Mouse (Mus musculus) Patski (cell line): ENCODE measurements at regions not wholly inside any gene's neighbourhood (a gene's known extent, or its start where the extent isn't known, plus 50 kb on each side); places are given as distances from the start of the nearest gene placed in this dataset.

Experiments
- ATAC-seq: fragments of 100-300 bp; one replicate; pipeline ENCODE4 v1.8.0; 2021
- CTCF ChIA-PET: fragments of 350-600 bp; sonication (Branson Sonifier 250); formaldehyde crosslinking; loops from one replicate; lab custom pipeline; 2022; ENCODE audit warnings: inconsistent platforms; lab: Charles Lee
- POLR2A ChIA-PET: fragments of 350-600 bp; sonication (Branson Sonifier 250); formaldehyde crosslinking; loops from one replicate; lab custom pipeline; 2022; ENCODE audit warnings: antibody characterized with exemption, inconsistent platforms; lab: Charles Lee
- DNase-seq: peaks from one replicate; pipeline ENCODE4 v3.0.0-alpha.2; 2011; ENCODE audit warnings: low read depth, low spot score
- H3K27me3 ChIP-seq: fragments of 371-371 bp; one replicate; pipeline ENCODE4 v1.5.1; 2021
- CTCF ChIP-seq: fragments of 100-300 bp; IDR thresholded peaks from one replicate; pipeline ENCODE4 v1.5.1; 2021
- in situ Hi-C: fragments of 300-500 bp; cut with MboI; formaldehyde crosslinking; loops from 3 replicates; pipeline ENCODE4 v1.11.1; 2018; ENCODE audit warnings: low pct_unique_long_range_greater_than_20kb, mixed read lengths

DNA sequence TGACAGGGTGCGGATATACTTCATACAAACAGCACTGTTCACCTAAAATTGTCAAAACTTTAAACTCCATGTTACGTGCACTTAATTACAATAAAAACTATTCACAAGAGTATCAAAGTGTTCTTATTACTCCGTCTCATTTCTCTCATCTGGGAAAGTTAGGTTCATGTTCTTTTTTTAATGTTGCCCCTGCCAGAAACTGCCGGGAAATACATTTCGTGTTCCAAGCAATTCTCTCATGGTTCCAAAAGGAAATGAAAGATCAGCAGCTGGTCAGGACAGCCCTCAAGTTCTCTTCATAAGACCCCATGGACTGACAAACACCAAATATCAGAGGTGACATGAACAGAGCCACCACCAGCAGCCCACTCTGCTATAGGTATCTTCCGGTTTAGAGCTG, 565.7 kb downstream of the Nfib start:
- TF ChIP-seq CTCF: no peak
- H3K27me3 ChIP-seq: no peaks in the 10 kb centered on the region
- ATAC-seq: no peak
- in situ Hi-C loops: no loop called here
- ChIA-PET CTCF (no interaction called here), POLR2A (no interaction called here)
- DNase-seq: no peak

DNA sequence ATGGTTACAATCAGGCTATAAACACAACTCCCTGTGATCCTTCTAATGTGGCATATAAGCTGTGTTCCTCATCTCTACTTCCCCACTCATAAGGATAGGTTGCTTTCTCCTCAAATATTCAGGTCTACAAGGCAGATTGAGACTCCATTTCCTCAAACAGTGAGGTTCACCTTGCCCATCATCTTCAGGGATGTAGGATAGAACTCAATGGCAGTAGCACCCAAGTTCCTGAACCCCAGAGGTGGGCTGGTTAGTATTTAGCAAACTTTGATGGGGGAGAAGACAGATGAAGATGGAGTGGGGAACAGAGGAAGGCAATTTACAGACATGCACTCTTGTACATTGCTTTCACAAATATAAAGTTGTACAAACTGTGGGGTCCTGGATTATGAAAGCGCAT, 566.5 kb downstream of the Nfib start:
- TF ChIP-seq CTCF: no peak
- ATAC-seq (no peak), DNase-seq (no peak)
- ChIA-PET POLR2A (no interaction called here), CTCF (no interaction called here)
- in situ Hi-C loops: no loop called here
- no peaks in the 10 kb centered on the region for H3K27me3 ChIP-seq

DNA sequence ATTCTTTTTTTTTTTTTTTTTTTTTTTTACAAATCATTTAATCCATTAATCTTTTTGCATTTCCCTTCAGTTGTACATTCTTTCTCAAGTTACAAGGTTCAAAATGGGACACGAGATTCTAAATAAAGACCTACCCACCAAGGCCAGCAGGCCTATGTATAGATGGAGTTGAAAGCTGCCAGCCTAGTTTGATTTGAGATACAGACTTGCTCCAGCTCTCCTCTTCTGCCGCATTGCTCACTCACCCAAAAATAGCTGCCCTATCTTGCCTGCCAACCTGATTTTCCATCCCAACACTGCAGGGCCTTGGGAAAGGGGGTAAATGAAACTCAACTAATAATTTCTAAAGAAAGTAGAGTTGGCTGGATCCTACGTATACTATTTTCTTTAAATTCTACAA, 572.7 kb downstream of the Nfib start:
- ChIA-PET CTCF (interaction anchor here (1.5 kb wide), 1 partner anchor 12 kb away, joined by 7 read pairs; no protein-coding TSS in a partner anchor), POLR2A (no interaction called here)
- ATAC-seq (no peak), DNase-seq (no peak)
- TF ChIP-seq CTCF: no peak
- in situ Hi-C loops: no loop called here
- no peaks in the 10 kb centered on the region for H3K27me3 ChIP-seq

DNA sequence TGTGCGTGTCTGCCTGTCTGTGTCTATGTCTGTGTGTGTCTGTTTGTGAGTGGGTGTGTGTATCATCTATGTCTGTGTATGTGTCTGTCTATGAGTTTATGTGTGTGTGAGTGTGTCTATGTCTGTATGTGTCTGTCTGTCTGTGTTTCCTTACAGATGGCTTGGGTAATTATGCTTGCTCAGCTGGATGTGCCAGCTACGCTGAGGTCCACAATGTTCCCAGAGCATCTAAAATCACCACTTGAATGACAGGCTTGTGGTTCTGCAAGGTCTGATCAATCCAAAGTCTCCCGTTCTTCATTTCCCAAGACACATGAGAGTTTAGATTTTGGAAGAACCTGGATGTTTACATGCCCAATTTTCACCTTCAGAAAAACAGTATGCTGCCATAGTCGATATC, 573.2 kb downstream of the Nfib start:
- ATAC-seq (no peak), DNase-seq (no peak)
- TF ChIP-seq CTCF: no peak
- in situ Hi-C loops: no loop called here
- ChIA-PET CTCF (interaction anchor here (0.9 kb wide), 1 partner anchor 19 kb away, joined by 3 read pairs; no protein-coding TSS in a partner anchor), POLR2A (no interaction called here)
- H3K27me3 ChIP-seq: no peaks in the 10 kb centered on the region

DNA sequence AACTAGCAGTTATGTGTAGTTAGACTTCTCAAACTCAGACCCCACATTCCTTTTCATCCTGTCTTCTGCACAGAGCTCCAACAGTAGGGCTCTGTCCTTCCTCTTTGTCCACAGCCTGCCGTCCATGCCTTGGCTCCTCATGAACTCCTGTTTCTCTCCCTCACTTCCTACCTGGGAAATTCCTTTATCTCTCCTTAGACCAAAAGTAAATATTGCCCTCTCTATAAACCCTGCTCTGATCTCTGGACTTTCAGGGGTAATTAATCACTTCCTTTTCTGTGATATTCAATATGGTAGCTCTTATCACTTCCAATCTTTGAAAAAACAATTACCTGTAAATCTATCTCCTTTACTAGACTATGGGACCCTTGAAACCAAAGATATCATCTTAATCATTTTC, 576.1 kb downstream of the Nfib start:
- no peak for ATAC-seq
- no peaks in the 10 kb centered on the region for H3K27me3 ChIP-seq
- POLR2A ChIA-PET: no interaction called here
- TF ChIP-seq CTCF: no peak
- in situ Hi-C loops: no loop called here
- DNase-seq: no peak
- CTCF ChIA-PET: no interaction called here

DNA sequence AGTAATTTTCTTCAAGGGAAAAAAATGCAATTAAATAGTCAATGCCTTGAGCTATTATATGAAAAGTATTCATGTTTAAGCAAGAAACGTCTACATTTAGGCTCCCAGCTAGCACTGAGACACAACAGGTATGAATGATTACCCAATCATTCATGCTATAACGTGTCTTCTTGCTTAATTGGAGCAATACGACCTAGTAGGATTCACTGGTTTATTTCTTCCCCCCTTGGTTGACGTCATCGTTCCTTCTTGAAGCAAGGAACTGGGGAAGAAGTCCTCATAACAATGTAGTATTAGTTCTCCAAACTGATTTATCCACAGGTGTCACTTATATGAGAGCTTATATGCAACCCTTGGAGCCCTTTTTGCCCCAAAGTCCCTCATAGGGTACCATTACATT, 581.8 kb downstream of the Nfib start:
- CTCF ChIA-PET: no interaction called here

DNA sequence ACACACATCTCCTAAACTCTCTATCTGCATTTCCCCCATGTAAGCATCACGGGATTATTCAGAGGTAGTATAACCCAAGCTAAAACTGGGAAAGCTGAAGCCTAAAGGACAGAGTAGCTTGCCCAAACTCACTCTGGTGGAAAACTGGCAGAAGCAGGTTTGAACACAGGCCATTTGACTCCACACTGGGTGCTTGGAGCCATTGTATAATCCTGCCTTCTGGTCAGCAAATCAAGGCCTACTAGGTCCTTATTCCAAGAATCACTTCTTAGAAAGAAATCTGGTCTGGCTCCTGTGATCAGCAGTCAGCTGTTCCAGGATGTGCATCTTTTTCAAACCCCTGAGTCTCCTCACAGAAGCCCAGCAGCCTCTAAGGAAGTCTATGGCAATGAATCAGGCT, 582.4 kb downstream of the Nfib start:
- TF ChIP-seq CTCF: no peak
- H3K27me3 ChIP-seq: no peaks in the 10 kb centered on the region
- in situ Hi-C loops: no loop called here
- POLR2A ChIA-PET: no interaction called here
- ATAC-seq (no peak), DNase-seq (no peak)
- CTCF ChIA-PET: no interaction called here

More for the DNA sequence above, 581.8 kb downstream of the Nfib start:
- no peak for TF ChIP-seq CTCF
- in situ Hi-C loops: no loop called here
- ATAC-seq (no peak), DNase-seq (no peak)
- POLR2A ChIA-PET: no interaction called here
- no peaks in the 10 kb centered on the region for H3K27me3 ChIP-seq

DNA sequence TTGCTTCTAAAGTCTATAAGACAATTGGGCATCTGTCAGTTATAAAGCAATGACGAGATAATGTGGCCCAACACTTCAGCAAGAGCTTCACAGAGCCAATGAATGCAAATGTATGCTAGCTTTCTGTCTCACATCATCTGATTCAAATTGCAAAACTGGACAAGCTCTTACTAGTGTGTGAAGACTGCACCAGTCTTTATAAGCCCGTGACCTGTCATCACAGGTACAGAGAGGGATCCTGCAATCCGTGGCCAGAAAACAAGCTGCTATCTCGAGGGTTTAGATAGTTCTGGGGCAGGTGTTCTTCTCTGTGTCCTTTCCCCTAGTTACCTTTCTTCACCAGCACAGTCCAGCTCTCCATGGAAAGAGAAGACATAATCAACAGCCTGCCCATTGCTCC, 584.8 kb downstream of the Nfib start:
- ChIA-PET CTCF (interaction anchor here (2.3 kb wide), 1 partner anchor 13 kb away, joined by 7 read pairs; no protein-coding TSS in a partner anchor), POLR2A (interaction anchor here (0.5 kb wide), 1 partner anchor 432 kb away, joined by 5 read pairs; no protein-coding TSS in a partner anchor)
- no peak for DNase-seq
- in situ Hi-C loops: no loop called here
- no peak for ATAC-seq
- H3K27me3 ChIP-seq: no peaks in the 10 kb centered on the region
- no peak for TF ChIP-seq CTCF

DNA sequence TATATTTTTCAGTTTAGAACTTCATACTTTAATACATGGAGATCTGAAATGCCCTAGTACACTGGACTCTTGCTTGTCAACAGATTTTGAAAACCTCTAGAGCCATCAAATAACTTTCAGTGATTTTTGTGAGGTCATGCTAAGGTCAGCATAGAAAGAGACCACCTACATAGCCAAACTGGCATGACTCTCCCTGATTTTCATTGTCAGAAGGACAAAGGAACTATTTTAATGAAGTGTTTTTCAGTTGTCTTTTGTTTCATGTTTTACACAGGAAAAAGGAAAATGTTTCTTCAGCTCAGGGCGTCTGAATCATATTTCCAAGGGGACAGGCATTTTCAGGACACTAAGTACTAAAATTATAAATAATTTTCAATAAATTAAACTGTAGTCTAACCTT, 585.2 kb downstream of the Nfib start:
- in situ Hi-C loops: no loop called here

DNA sequence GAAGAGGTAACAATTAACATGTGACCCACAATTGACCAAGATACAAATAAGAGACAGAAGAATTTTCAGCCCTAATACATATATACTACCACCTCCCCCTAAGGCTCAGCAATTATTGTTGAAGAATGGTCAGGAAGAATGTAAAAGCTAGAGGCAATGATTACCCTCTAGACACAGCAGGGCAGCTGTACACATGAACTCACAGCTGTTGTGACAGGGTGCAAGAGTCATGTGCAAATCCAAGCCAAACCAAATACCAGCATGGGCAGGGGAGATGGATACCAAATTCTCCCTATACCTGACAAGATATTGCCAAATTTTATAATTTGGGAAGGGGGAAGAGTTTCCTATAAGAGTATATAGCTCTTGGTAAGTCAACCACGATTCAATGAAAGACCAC, 603.7 kb downstream of the Nfib start:
- ChIA-PET POLR2A (interaction anchor here (0.6 kb wide), 1 partner anchor 855 kb away, joined by 3 read pairs; no protein-coding TSS in a partner anchor), CTCF (no interaction called here)
- no peaks in the 10 kb centered on the region for H3K27me3 ChIP-seq
- ATAC-seq (no peak), DNase-seq (no peak)
- TF ChIP-seq CTCF: no peak
- in situ Hi-C loops: no loop called here

More for the DNA sequence above, 585.2 kb downstream of the Nfib start:
- POLR2A ChIA-PET: no interaction called here
- CTCF ChIA-PET: interaction anchor here (2.3 kb wide), 1 partner anchor 13 kb away, joined by 7 read pairs; no protein-coding TSS in a partner anchor
- no peak for ATAC-seq
- no peak for TF ChIP-seq CTCF
- no peaks in the 10 kb centered on the region for H3K27me3 ChIP-seq
- no peak for DNase-seq

DNA sequence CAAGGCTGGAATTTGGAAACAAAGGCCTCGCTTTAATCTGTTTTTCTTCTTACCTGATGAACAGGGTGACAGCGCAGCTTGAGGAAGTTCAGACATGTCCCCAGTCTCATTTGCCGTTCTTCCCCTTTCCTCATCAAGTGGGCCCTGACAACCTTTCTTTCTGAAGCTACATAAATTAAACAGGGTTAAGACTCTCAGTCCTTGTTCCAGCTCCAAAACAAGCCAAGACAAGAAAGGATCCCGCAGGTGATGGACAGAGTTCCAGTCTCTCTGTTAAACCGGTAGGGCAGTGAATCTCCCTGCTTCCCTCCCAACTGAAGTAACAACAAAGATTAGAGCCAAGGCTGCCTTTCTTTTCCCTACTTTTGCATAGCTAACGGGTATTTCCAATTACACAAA, 605.6 kb downstream of the Nfib start:
- ChIA-PET POLR2A (no interaction called here), CTCF (no interaction called here)
- no peaks in the 10 kb centered on the region for H3K27me3 ChIP-seq
- in situ Hi-C loops: no loop called here
- no peak for ATAC-seq
- no peak for TF ChIP-seq CTCF
- DNase-seq: no peak
